Mouse (Mus musculus) thymus, adult 2 months (tissue): Measurements from ENCODE around the gene Slco2a1. TPM values are rescaled to one million over a fixed set of nuclear protein-coding genes. Genes with fewer than 3 reads are reported as not detected.

ENCODE experiments used
- DNase-seq: peaks from one replicate; pipeline ENCODE4 v3.0.0; 2021
- H3K27ac ChIP-seq: fragments of 200-500 bp; 2 replicates; pipeline ENCODE4 v1.5.1; 2012; ENCODE audit warnings: low read length, control low read depth; ENCODE audit not compliant: control insufficient read depth, insufficient read depth
- H3K27me3 ChIP-seq: fragments of 200-500 bp; 2 replicates; pipeline ENCODE4 v1.6.1; 2012; ENCODE audit warnings: mild to moderate bottlenecking, low read length, moderate library complexity, mixed read lengths; ENCODE audit not compliant: control insufficient read depth, insufficient read depth
- H3K36me3 ChIP-seq: fragments of 200-500 bp; 2 replicates; pipeline ENCODE4 v1.6.1; 2012; ENCODE audit warnings: mild to moderate bottlenecking, low read length, moderate library complexity; ENCODE audit not compliant: control insufficient read depth, insufficient read depth
- H3K4me1 ChIP-seq: fragments of 200-500 bp; replicated peaks from 2 replicates; pipeline ENCODE4 v1.6.1; 2012; ENCODE audit warnings: low read length; ENCODE audit not compliant: control insufficient read depth, insufficient read depth
- H3K4me3 ChIP-seq: fragments of 200-500 bp; 2 replicates; pipeline ENCODE4 v1.5.1; 2012; ENCODE audit warnings: mild to moderate bottlenecking, low read length, control low read depth, moderate library complexity; ENCODE audit not compliant: control insufficient read depth, insufficient read depth
- CTCF ChIP-seq: fragments of 200-500 bp; IDR thresholded peaks from 2 replicates; pipeline ENCODE4 v1.5.1; 2012; ENCODE audit warnings: mild to moderate bottlenecking, control low read depth, low read length, moderate library complexity, borderline replicate concordance; ENCODE audit not compliant: control insufficient read depth, poor library complexity, insufficient read depth; ENCODE audit errors: extremely low read depth
- POLR2A ChIP-seq: fragments of 200-500 bp; IDR thresholded peaks from 2 replicates; pipeline ENCODE4 v1.6.1; 2012; ENCODE audit warnings: mild to moderate bottlenecking, low read length, control low read depth, moderate library complexity; ENCODE audit not compliant: control insufficient read depth, poor library complexity, insufficient read depth; ENCODE audit errors: extremely low read depth
- WGBS: fragments of 180-500 bp; shearing (Covaris S2); methylation state at CpG from one replicate; pipeline ENCODE4 v1.1.7; 2018; 5-methylcytosine and 5-hydroxymethylcytosine counted together
- polyA plus RNA-seq: library from polyadenylated mRNA; depleted of rRNA; stranded (reverse); fragments of >200 nt; gene quantifications from 2 replicates; pipeline ENCODE4 v1.2.3, GENCODE M21; 2012

Slco2a1 gene
- polyA plus RNA-seq, 1 experiment: 30.5 TPM

- H3K27ac ChIP-seq: peak overlapping the region; percentile 100
- peak overlapping the region; percentile 70 for H3K4me3 ChIP-seq
- H3K4me1 ChIP-seq: peaks cover 34% of the 10 kb centered on the region
- TF ChIP-seq POLR2A (no peak), CTCF (no peak)
- 12% methylated on average over 18 of the region's 18 CpGs for WGBS
- no peaks in the 10 kb centered on the region for H3K27me3 ChIP-seq
- DNase-seq: no peak
- no peaks in the 10 kb centered on the region for H3K36me3 ChIP-seq
These were observed 120.6 kb downstream of the Slco2a1 start for GRCm38 (mm10) chr9:103108943-103109670.

DNA sequence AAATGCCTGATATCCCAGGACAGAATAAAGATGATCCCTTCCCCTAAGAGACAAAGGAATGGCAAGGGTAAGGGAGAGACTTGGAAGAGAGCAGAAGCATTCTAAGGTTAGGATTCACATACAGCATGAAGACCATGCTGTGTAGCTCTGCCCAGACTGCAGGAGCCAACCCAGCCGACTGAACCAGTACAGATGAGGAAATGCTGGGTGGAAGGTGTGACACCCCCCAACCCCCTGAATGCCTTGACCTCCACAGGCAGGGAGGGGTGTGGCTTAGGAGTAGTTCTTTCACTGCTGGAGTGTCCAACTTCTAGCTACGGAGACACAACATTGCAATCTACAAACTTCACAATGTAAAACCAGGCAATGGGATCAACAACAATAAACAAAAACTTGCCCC is 121.4 kb downstream of the Slco2a1 start:
- TF ChIP-seq POLR2A: no peak
- no peak for TF ChIP-seq CTCF
- H3K4me1 ChIP-seq: peaks cover 34% of the 10 kb centered on the region
- H3K27ac ChIP-seq: peak overlapping the region; percentile 31
- 46% methylated on average over 2 of the region's 2 CpGs for WGBS
- no peak overlapping the region for H3K4me3 ChIP-seq
- no peak for DNase-seq
- H3K27me3 ChIP-seq: no peaks in the 10 kb centered on the region
- H3K36me3 ChIP-seq: no peaks in the 10 kb centered on the region

GRCm38 (mm10) chr9:103110727-103111501 is 122.4 kb downstream of the Slco2a1 start:
- peak overlapping the region; percentile 40 for H3K27ac ChIP-seq
- TF ChIP-seq POLR2A (no peak), CTCF (no peak)
- no peak for DNase-seq
- WGBS: 27% methylated on average over 18 of the region's 18 CpGs
- H3K4me3 ChIP-seq: peak overlapping the region; percentile 92
- no peaks in the 10 kb centered on the region for H3K36me3 ChIP-seq
- H3K27me3 ChIP-seq: no peaks in the 10 kb centered on the region
- peaks cover 34% of the 10 kb centered on the region for H3K4me1 ChIP-seq

GRCm38 (mm10) chr9:103111621-103112470 is 123.3 kb downstream of the Slco2a1 start, which contains the start of gene Rab6b:
Gene Rab6b, plus strand, starts transcription at chr9:103111787.
- peak; percentile 16 for DNase-seq
- Histone ChIP-seq H3K27me3 (no peaks in the 10 kb centered on the region), H3K36me3 (no peaks in the 10 kb centered on the region), H3K4me3 (peak within 1 kb of the TSS; percentile 92), H3K4me1 (peaks cover 34% of the 10 kb centered on the region), H3K27ac (peak within 1 kb of the TSS; percentile 69)
- whole genome bisulfite sequencing: under 1% methylated on average over 68 of the region's 81 CpGs
- TF ChIP-seq POLR2A (0 out of 2 replicates have a peak, but pooled peaks have one; percentile 38), CTCF (0 out of 2 replicates have a peak, but pooled peaks have one; percentile 11)

GRCm38 (mm10) chr9:103112471-103113271 is 124.2 kb downstream of the Slco2a1 start:
- H3K4me3 ChIP-seq: peak overlapping the region; percentile 92
- 8% methylated on average over 35 of the region's 35 CpGs for WGBS
- no peak for TF ChIP-seq CTCF
- TF ChIP-seq POLR2A: no peak

More at GRCm38 (mm10) chr9:103112471-103113271, 124.2 kb downstream of the Slco2a1 start:
- no peaks in the 10 kb centered on the region for H3K36me3 ChIP-seq
- H3K27me3 ChIP-seq: no peaks in the 10 kb centered on the region
- H3K4me1 ChIP-seq: peaks cover 31% of the 10 kb centered on the region
- peak; percentile 19 for DNase-seq
- no peak overlapping the region for H3K27ac ChIP-seq
